Mouse (Mus musculus) ES-Bruce4 (cell line): ENCODE data around the gene Clybl.

Experiments
- CTCF ChIP-seq: IDR thresholded peaks from one replicate; pipeline ENCODE4 v1.8.1; 2011; ENCODE audit warnings: low read depth, low read length
- EP300 ChIP-seq: IDR thresholded peaks from 2 replicates; pipeline ENCODE4 v1.6.1; 2011; ENCODE audit warnings: low read depth, low read length; ENCODE audit not compliant: insufficient read depth

GRCm38 (mm10) chr14:122277142-122277541 lies 95.6 kb downstream of the Clybl start:
- no peak for TF ChIP-seq CTCF
- peak; percentile 66 for TF ChIP-seq EP300
